Mouse (Mus musculus) megakaryocyte, embryonic 14.5 days (primary cell): ENCODE results near the gene Slc26a6.

ENCODE experiments used
- FLI1 ChIP-seq: IDR thresholded peaks from 2 replicates; pipeline ENCODE4 v1.6.1; 2012; ENCODE audit warnings: low read length, inconsistent platforms, mixed read lengths
- GATA1 ChIP-seq: IDR thresholded peaks from 3 replicates; pipeline ENCODE4 v1.6.1; 2012; ENCODE audit warnings: mixed read lengths, low read length, inconsistent platforms, borderline replicate concordance

DNA sequence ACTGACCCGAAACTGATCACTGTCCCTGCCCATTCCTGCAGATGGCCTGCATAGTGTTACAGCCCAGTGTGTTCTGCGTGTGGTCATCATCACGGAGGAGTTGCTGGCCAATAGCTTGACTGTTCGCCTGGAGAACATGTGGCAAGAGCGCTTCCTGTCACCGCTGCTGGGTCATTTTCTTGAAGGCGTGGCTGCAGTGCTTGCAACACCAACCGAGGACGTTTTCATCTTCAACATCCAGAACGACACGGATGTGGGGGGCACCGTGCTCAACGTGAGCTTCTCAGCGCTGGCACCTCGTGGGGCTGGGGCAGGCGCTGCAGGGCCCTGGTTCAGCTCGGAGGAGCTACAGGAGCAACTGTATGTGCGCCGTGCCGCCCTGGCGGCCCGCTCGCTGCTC lies 21.4 kb upstream of the Slc26a6 start:
- TF ChIP-seq GATA1 = no peak
- TF ChIP-seq FLI1 = no peak
